Mouse (Mus musculus): ENCODE data around the gene Cplx2.

Gene Cplx2

GRCm38 (mm10) chr13:54367758-54368157 lies 3.4 kb upstream of the Cplx2 start:
- DNase-seq (ENCODE audit: low spot score in 2 of 2): no peak

GRCm38 (mm10) chr13:54368181-54368580 lies 3.0 kb upstream of the Cplx2 start:
- DNase-seq (ENCODE audit: low spot score in 2 of 2): no peak

- DNase-seq (ENCODE audit: low spot score in 2 of 2): peak; percentile 68 to 69
Measured at GRCm38 (mm10) chr13:54371387-54372330, 510 bp downstream of the Cplx2 start.

GRCm38 (mm10) chr13:54372665-54373064 lies 1.5 kb downstream of the Cplx2 start:
- peak; percentile 85 to 87 for DNase-seq (ENCODE audit: low spot score in 2 of 2)

- DNase-seq (ENCODE audit: low spot score in 2 of 2): peak in 1 of 2 experiments; percentile 55
Measured at GRCm38 (mm10) chr13:54374106-54374706, 3.1 kb downstream of the Cplx2 start.

- no peak for DNase-seq (ENCODE audit: low spot score in 2 of 2)
Measured at GRCm38 (mm10) chr13:54375497-54376495, 4.6 kb downstream of the Cplx2 start.

- no peak for DNase-seq (ENCODE audit: low spot score in 2 of 2)
Measured at GRCm38 (mm10) chr13:54376736-54377135, 5.6 kb downstream of the Cplx2 start.

- no peak for DNase-seq (ENCODE audit: low spot score in 2 of 2)
Measured at GRCm38 (mm10) chr13:54378051-54378450, 6.9 kb downstream of the Cplx2 start.

GRCm38 (mm10) chr13:54380421-54380820 lies 9.3 kb downstream of the Cplx2 start:
- no peak for DNase-seq (ENCODE audit: low spot score in 2 of 2)

- no peak for DNase-seq (ENCODE audit: low spot score in 2 of 2)
Measured at GRCm38 (mm10) chr13:54381396-54381795, 10.2 kb downstream of the Cplx2 start.

- DNase-seq (ENCODE audit: low spot score in 2 of 2): no peak
Measured at GRCm38 (mm10) chr13:54383531-54383930, 12.4 kb downstream of the Cplx2 start.

GRCm38 (mm10) chr13:54384518-54384917 lies 13.4 kb downstream of the Cplx2 start:
- DNase-seq (ENCODE audit: low spot score in 2 of 2): no peak

- no peak for DNase-seq (ENCODE audit: low spot score in 2 of 2)
Measured at GRCm38 (mm10) chr13:54385008-54386004, 14.2 kb downstream of the Cplx2 start.

GRCm38 (mm10) chr13:54389971-54390564 lies 18.9 kb downstream of the Cplx2 start:
- no peak for DNase-seq (ENCODE audit: low spot score in 2 of 2)

- DNase-seq (ENCODE audit: low spot score in 2 of 2): no peak
Measured at GRCm38 (mm10) chr13:54390565-54391013, 19.4 kb downstream of the Cplx2 start.

GRCm38 (mm10) chr13:54391313-54391712 lies 20.2 kb downstream of the Cplx2 start:
- DNase-seq (ENCODE audit: low spot score in 2 of 2): no peak

GRCm38 (mm10) chr13:54397069-54397468 lies 25.9 kb downstream of the Cplx2 start:
- DNase-seq (ENCODE audit: low spot score in 2 of 2): no peak

GRCm38 (mm10) chr13:54400565-54401179 lies 29.5 kb downstream of the Cplx2 start:
- DNase-seq (ENCODE audit: low spot score in 2 of 2): no peak

GRCm38 (mm10) chr13:54401180-54401569 lies 30.0 kb downstream of the Cplx2 start:
- DNase-seq (ENCODE audit: low spot score in 2 of 2): no peak

- DNase-seq (ENCODE audit: low spot score in 2 of 2): no peak
Measured at GRCm38 (mm10) chr13:54402346-54402745, 31.2 kb downstream of the Cplx2 start.

Measured in frontal cortex, postnatal 36 days (tissue).